Mouse (Mus musculus) hindbrain, embryonic 13.5 days (tissue): ENCODE data around the gene Tacc2. TPM values are rescaled to one million over a fixed set of nuclear protein-coding genes. Genes with fewer than 3 reads are reported as not detected.
"Not testable (repeated sequence)": the region's sequence is repeated elsewhere in the genome, so short reads cannot be mapped to it uniquely, and the experiment has no call there.

ENCODE experiments used
- ATAC-seq: fragments of 200-750 bp; cut with Nextera tagmentation; 2 replicates; pipeline ENCODE4 v1.8.0; 2017; ENCODE audit warnings: moderate TSS enrichment; ENCODE audit not compliant: low FRiP score
- H3K27ac ChIP-seq: fragments of 300-500 bp; sonication (generic); 2 replicates; pipeline ENCODE4 v1.5.1; 2015; ENCODE audit warnings: inconsistent platforms, mild to moderate bottlenecking, moderate library complexity
- H3K27me3 ChIP-seq: fragments of 300-500 bp; sonication (generic); 2 replicates; pipeline ENCODE4 v1.6.1; 2015; ENCODE audit warnings: mild to moderate bottlenecking, inconsistent platforms
- H3K36me3 ChIP-seq: fragments of 300-500 bp; sonication (generic); 2 replicates; pipeline ENCODE4 v1.6.1; 2015; ENCODE audit warnings: mild to moderate bottlenecking, inconsistent platforms
- H3K4me1 ChIP-seq: fragments of 300-500 bp; sonication (generic); replicated peaks from 2 replicates; pipeline ENCODE4 v1.6.1; 2015; ENCODE audit warnings: inconsistent platforms
- H3K4me2 ChIP-seq: fragments of 300-500 bp; sonication (generic); 2 replicates; pipeline ENCODE4 v1.6.1; 2015; ENCODE audit warnings: inconsistent platforms, mild to moderate bottlenecking, moderate library complexity
- H3K4me3 ChIP-seq: fragments of 300-500 bp; sonication (generic); 2 replicates; pipeline ENCODE4 v1.5.1; 2015; ENCODE audit warnings: mild to moderate bottlenecking, inconsistent platforms
- H3K9ac ChIP-seq: fragments of 300-500 bp; sonication (generic); 2 replicates; pipeline ENCODE4 v1.6.1; 2015; ENCODE audit warnings: mild to moderate bottlenecking, inconsistent platforms
- H3K9me3 ChIP-seq: fragments of 300-500 bp; sonication (generic); 2 replicates; pipeline ENCODE4 v1.6.1; 2016; ENCODE audit warnings: inconsistent platforms
- WGBS: fragments of 180-500 bp; shearing (Covaris S2); methylation state at CpG from one replicate; pipeline ENCODE4 v1.1.7; 2015; 5-methylcytosine and 5-hydroxymethylcytosine counted together
- polyA plus RNA-seq: library from polyadenylated mRNA; unstranded; fragments of >200 nt; fragmentation: Nextera tagmentation; extraction: Ambion mirVana; gene quantifications from 2 replicates; pipeline ENCODE4 v1.2.1, GENCODE M21; 2015

The Tacc2 gene
- polyA plus RNA-seq, 1 experiment from 2014 or later: 59.1 TPM

DNA sequence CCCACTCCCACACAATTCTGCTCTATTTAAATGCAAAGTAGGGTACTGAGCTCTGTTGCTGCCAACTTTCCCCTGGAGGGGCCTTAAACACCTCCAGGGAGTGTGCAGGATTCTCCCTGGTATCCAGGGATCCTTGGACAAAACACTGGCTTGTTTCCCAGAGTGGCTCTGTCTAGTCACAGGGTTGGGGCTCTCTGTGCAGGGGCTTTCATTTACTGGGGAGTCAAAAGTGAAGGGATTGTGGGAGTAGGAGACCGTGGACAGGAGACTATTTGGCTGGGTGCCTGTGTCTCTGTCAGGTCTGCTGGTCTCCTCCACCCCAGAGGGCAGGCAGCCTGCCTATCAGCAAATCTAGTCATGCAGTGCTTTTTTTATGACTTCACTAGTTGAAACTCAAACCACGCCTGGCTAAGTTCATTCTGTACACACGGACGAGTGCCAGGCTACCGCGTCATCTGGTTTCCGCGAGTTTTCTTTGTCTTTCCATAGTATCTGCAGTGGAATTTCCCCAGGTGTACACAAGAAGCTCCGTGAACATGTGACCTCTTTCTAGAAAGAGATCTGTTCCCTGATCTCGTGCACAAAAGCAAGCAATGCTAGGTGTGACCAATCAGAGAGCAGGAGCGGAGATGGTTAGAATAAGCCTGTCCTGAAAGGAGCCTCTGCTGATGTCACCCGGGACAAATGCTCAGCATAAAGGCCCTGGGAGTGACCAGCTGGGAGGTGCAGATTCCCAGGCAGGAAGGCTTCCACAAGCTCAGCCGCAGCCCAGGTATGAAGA lies 2.8 kb upstream of the Tacc2 start:
- 52% methylated on average over 13 of the region's 13 CpGs for WGBS
- peak overlapping the region; percentile 66 for H3K27ac ChIP-seq

DNA sequence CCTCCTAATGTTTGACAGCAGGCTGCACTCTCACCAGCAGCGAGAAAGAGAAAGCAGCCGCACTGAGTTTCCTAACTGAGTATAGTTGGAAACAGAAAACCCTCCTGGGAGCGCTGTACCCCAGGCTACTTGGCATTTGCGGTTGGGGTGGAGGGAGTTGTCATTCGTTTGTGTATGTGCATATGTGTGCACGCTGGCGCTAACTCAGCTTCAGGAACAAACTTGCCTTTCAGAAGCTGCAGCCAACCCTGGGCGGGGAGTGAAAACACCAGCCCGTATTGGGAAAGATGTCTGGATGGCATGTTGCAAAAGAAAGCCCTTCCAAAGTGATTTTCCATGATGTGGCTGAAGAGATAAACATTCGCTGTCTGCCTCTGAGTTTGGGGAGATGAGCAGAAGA lies 257 bp upstream of the Tacc2 start:
- Histone ChIP-seq H3K4me3 (no peak overlapping the region), H3K27ac (no peak overlapping the region), H3K9me3 (0 out of 2 replicates have a peak, but pooled peaks cover 5% of the 10 kb centered on the region), H3K4me1 (peaks cover 18% of the 10 kb centered on the region), H3K36me3 (no peaks in the 10 kb centered on the region), H3K27me3 (no peaks in the 10 kb centered on the region), H3K9ac (no peak overlapping the region), H3K4me2 (peak overlapping the region; percentile 4; the same call in 1 of the 2 replicates)
- WGBS: 37% methylated on average over 10 of the region's 10 CpGs
- ATAC-seq: no peak

More for the DNA sequence above, 2.8 kb upstream of the Tacc2 start:
- Histone ChIP-seq H3K36me3 (no peaks in the 10 kb centered on the region), H3K27me3 (no peaks in the 10 kb centered on the region), H3K9ac (no peak overlapping the region), H3K4me3 (no peak overlapping the region), H3K4me2 (no peak overlapping the region), H3K9me3 (no peaks in the 10 kb centered on the region), H3K4me1 (peaks cover 24% of the 10 kb centered on the region)
- peak; percentile 90 for ATAC-seq

DNA sequence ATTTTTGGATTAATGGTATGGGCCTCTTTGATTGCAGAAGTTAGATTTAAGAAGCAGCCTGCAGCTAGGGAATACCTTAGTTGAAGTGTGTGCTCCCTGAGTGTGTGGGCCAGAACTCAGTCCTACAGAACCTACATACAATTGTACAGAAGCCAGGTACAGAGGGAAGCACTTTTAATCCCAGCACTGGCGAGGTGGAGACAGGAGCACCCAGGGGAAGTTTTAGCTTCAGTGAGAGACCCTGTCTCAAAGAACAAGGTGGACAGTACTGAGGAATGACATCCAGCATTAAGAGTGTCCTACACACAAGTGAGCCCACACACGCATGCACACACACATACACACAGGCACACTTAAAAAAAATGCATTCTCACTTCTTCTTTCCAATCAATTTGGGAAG lies 828 bp downstream of the Tacc2 start:
- Histone ChIP-seq H3K27ac (no peak overlapping the region), H3K4me3 (no peak overlapping the region), H3K9me3 (0 out of 2 replicates have a peak, but pooled peaks cover 5% of the 10 kb centered on the region), H3K4me1 (peaks cover 18% of the 10 kb centered on the region), H3K4me2 (no peak overlapping the region), H3K36me3 (no peaks in the 10 kb centered on the region), H3K27me3 (no peaks in the 10 kb centered on the region), H3K9ac (no peak overlapping the region)
- ATAC-seq: no peak
- 90% methylated on average over 2 of the region's 2 CpGs for WGBS

DNA sequence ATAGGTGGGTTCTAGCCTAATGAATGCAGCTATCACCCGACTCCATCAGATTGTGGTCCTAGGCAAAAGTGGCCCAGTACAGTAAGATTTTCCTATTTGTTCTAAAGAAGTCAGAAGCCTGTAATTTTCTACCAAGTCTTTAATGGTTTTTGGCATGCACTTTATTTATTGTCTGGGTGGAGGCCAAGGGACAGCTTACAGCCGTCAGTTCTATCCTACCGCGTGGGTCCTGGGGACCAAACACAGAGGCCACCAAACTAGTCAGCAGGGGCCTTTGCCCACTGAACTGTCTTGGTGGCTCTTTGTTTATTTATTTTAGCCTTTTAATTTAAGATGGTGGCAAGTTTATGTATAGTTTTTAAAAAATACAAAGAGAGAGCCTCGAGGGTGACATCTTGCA lies 1.4 kb downstream of the Tacc2 start:
- Histone ChIP-seq H3K4me1 (peaks cover 18% of the 10 kb centered on the region), H3K9me3 (0 out of 2 replicates have a peak, but pooled peaks cover 5% of the 10 kb centered on the region), H3K4me3 (no peak overlapping the region), H3K36me3 (no peaks in the 10 kb centered on the region), H3K27me3 (no peaks in the 10 kb centered on the region), H3K27ac (no peak overlapping the region), H3K9ac (no peak overlapping the region), H3K4me2 (no peak overlapping the region)
- no peak for ATAC-seq
- WGBS: 87% methylated on average over 5 of the region's 5 CpGs

DNA sequence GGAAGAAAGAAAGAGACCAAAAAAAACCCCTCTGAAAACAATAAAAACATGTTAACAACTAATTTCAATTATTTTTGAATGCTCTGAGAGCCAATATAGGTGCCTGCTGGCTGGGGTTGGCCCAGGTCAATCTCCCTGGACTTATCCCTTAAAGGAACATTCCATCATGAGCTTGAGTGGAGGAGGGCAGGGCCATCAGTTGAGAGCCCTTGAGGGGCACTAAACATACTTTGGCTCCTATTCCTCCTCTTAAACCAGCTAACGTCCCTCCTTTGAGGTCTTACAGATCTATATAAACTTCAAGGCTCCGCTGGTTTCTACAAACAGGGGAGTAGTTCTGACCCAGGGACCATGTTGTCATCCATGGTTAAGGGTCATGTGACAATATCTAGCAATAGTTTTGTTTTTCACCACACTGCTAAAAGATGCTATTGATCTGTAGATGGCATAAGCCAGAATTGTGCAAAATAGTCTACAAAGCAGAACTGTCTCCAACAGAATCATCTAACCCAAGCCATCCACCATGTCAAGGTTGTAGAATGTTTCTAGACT lies 9.4 kb downstream of the Tacc2 start:
- H3K27ac ChIP-seq: no peak overlapping the region
- no peak overlapping the region for H3K4me2 ChIP-seq
- 84% methylated on average over 2 of the region's 2 CpGs for WGBS
- H3K4me3 ChIP-seq: no peak overlapping the region
- H3K4me1 ChIP-seq: no peaks in the 10 kb centered on the region; the same call in 1 of the 2 replicates
- no peaks in the 10 kb centered on the region for H3K9me3 ChIP-seq
- no peaks in the 10 kb centered on the region for H3K36me3 ChIP-seq
- no peak overlapping the region for H3K9ac ChIP-seq
- ATAC-seq: no peak
- no peaks in the 10 kb centered on the region for H3K27me3 ChIP-seq

DNA sequence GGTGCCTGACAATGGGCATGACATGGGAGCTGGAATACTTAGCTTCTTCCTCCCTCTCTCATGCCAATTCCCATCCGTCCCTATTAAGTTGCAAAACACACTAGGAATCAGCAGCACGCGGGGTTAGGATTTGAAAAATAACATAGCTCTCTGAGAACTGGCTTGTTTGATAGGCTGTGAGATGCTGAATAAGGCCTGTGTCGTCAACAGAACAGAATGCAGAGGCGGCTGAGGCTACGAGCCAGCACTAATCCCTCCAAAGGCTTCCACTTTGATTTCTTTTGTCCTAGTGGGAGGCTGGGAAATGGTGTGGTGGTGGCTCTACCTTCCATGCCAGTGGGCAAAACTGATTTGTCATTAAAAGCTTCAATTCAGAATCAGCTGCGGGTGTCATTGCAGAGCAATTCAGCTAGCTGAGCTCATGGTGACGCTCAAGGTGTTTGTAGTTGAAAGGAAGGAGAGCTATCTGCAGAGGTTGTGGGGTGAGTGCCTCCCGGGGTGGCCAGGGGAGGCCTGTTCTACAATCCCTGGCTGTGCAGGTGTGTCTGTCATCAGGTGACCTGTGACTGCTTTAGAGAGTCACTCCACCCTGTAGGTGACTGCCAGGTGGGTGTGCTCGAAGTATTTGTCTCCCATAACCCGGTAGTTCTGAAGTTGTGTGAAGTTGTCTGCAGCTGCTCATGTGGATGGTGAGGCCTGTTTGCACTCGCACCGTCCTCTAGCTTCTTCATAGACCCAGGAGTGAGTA lies 13.0 kb downstream of the Tacc2 start:
- no peak for ATAC-seq
- no peaks in the 10 kb centered on the region for H3K27me3 ChIP-seq
- no peak overlapping the region for H3K27ac ChIP-seq
- H3K4me3 ChIP-seq: no peak overlapping the region
- H3K9me3 ChIP-seq: no peaks in the 10 kb centered on the region
- no peak overlapping the region for H3K4me2 ChIP-seq
- peaks cover 2% of the 10 kb centered on the region for H3K4me1 ChIP-seq
- H3K36me3 ChIP-seq: no peaks in the 10 kb centered on the region
- WGBS: 57% methylated on average over 13 of the region's 13 CpGs
- no peak overlapping the region for H3K9ac ChIP-seq

DNA sequence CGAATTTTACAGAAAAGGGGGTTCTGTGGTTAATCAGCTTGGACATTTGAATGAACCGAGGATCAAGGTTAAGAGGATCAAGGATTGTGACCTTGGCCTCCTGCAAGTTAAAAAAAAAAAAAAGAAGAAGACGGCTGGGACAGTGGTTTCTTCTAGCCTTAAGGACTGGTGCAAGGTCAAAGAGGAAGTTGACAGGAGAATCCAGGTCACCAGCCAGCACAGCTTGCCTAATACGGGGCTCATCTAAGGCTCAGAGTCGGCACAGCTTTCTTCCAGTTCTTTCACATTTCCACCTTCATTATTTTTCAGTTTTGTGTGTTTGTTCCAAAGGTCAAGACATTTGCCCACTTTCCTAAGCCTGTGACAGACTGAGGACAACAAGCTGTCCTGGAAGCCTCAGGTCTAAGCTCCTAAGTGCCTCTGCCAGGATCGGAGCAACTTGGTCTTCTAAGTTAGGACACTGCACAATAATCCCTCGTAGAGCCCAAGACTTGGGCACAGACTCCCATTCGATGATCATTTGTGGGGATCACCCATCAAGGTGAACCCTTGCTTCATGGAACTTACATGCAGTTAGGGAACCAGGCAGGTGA lies 13.7 kb downstream of the Tacc2 start:
- Histone ChIP-seq H3K9ac (no peak overlapping the region), H3K27ac (no peak overlapping the region), H3K4me3 (no peak overlapping the region), H3K9me3 (no peaks in the 10 kb centered on the region), H3K4me1 (peaks cover 2% of the 10 kb centered on the region), H3K4me2 (no peak overlapping the region), H3K36me3 (no peaks in the 10 kb centered on the region), H3K27me3 (no peaks in the 10 kb centered on the region)
- ATAC-seq: no peak
- 84% methylated on average over 8 of the region's 8 CpGs for WGBS

DNA sequence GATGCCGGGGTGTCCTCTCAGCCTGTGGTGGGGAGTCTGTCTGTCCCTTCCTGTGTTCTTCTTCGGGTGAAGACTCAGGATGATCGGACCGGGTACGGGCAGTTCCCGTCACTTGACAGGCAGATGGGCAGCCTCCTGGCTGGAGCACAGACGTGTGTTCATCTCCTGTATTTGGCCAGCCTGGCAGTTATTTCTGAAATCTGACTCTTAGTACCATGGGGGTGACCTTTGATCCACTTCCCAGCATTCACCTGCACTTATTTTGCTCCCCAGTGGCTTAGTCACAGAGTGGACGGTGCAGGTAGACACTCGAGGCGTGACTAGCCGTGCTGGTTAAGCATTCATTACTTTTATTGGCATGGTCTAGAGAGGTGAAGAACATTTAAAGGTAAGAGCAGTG lies 15.7 kb downstream of the Tacc2 start:
- 0 out of 2 replicates have a peak, but pooled peaks have one; percentile 28 for ATAC-seq
- not testable (repeated sequence) for H3K36me3 ChIP-seq, H3K27ac ChIP-seq, H3K4me2 ChIP-seq, H3K4me3 ChIP-seq, H3K27me3 ChIP-seq, H3K9ac ChIP-seq, H3K4me1 ChIP-seq, H3K9me3 ChIP-seq
- no CpG with 5 or more reads among the region's 11 CpGs for WGBS

DNA sequence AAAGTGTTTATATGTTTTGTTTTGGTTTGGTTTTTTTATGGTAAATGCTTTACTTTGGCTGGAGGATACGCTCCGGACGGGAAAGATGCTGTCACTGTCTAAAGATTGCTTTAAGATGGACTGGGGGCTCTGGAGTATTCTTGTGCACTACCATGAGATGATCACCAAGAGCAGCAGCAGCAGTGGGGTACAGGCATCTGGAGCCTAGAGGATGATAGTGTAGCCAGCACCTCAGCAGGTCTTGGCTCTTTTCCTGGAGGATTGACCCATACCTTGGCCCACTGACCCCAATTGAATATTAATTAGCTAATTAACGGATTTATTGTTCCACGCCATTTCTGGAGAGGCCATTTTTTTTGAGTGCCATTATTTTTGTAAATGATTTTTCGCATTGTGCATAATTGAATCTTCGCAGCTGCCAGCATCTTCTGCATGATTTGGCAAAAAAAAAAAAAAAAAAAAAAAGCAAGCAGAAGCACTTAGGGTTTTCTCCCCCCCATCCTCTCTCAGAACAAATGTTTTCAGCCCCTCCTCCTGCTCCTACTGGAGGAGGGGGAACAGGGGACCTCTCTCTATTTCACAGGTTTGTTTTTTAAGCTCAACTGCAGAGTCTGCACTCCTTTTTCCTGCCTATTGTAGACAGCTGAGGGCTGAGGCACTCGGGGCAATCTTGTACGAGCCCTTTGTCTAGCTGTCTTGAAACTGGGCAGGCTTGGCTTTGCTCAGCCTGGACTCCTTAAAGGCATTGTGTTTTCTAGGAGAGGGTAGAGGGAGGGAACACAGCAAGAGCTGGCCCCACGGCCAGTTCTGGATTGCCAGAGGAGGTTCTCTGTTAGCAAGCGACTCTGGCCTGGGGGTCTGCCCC lies 16.4 kb downstream of the Tacc2 start:
- H3K4me3 ChIP-seq, H3K4me2 ChIP-seq, H3K27me3 ChIP-seq, H3K9ac ChIP-seq, H3K4me1 ChIP-seq, H3K9me3 ChIP-seq, H3K36me3 ChIP-seq: not testable (repeated sequence)
- H3K27ac ChIP-seq: peak overlapping the region; percentile 49
- ATAC-seq: peak; percentile 68
- 23% methylated on average over 9 of the region's 11 CpGs for WGBS

DNA sequence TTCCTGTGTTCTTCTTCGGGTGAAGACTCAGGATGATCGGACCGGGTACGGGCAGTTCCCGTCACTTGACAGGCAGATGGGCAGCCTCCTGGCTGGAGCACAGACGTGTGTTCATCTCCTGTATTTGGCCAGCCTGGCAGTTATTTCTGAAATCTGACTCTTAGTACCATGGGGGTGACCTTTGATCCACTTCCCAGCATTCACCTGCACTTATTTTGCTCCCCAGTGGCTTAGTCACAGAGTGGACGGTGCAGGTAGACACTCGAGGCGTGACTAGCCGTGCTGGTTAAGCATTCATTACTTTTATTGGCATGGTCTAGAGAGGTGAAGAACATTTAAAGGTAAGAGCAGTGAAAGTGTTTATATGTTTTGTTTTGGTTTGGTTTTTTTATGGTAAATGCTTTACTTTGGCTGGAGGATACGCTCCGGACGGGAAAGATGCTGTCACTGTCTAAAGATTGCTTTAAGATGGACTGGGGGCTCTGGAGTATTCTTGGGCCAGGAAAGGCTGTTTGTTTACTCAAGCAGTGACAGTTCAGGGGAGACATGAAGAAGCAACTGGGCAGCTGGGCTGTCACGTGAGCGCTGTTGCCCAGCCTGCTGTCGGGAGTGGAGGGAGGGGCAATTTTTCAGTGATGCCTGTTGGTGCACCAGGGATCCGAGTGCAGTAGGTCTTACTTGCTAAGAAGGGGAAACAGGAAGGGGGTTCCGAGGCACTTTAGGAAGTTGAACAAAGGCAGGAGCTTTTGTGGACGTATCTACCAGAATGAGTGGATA lies 19.0 kb downstream of the Tacc2 start:
- not testable (repeated sequence) for H3K9ac ChIP-seq, H3K4me1 ChIP-seq, H3K9me3 ChIP-seq, H3K36me3 ChIP-seq, H3K27me3 ChIP-seq, H3K4me2 ChIP-seq, H3K4me3 ChIP-seq, ATAC-seq
- 58% methylated on average over 9 of the region's 19 CpGs for WGBS
- peak overlapping the region; percentile 45; the same call in 1 of the 2 replicates for H3K27ac ChIP-seq

DNA sequence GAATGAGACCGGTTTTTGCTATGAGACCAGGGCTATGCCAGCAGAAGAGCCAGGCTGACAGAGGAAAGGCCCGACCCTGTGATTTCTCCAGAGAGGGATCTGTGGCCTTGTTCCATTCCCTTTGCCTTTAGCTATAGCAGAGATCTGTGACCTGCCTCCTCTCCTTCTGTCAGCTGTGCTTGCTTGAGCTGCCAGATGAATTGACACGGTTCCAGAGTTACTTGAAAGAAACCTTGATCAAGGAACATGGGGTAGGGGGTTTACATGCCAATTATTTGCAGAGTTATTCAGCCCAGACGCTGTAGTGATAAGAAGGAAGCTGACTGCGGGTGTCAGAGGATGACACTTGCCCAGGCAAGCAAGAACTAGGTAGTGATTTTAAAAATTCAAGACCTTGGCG lies 20.3 kb downstream of the Tacc2 start:
- WGBS: 65% methylated on average over 6 of the region's 6 CpGs

More for the DNA sequence above, 20.3 kb downstream of the Tacc2 start:
- Histone ChIP-seq H3K9ac (no peak overlapping the region), H3K27ac (peak overlapping the region; percentile 49), H3K4me3 (no peak overlapping the region), H3K27me3 (no peaks in the 10 kb centered on the region), H3K4me2 (no peak overlapping the region), H3K9me3 (no peaks in the 10 kb centered on the region), H3K4me1 (peaks cover 8% of the 10 kb centered on the region), H3K36me3 (no peaks in the 10 kb centered on the region)
- ATAC-seq: no peak
